Mouse (Mus musculus) stomach, embryonic 16.5 days (tissue): ENCODE data around the gene Trim56. TPM values are rescaled to one million over a fixed set of nuclear protein-coding genes. Genes with fewer than 3 reads are reported as not detected.

ENCODE experiments used
- ATAC-seq: fragments of 200-750 bp; cut with Nextera tagmentation; 2 replicates; pipeline ENCODE4 v1.8.0; 2017; ENCODE audit warnings: moderate number of reproducible peaks, moderate TSS enrichment; ENCODE audit not compliant: insufficient read depth, low FRiP score
- H3K27ac ChIP-seq: fragments of 300-500 bp; sonication (generic); 2 replicates; pipeline ENCODE4 v1.5.1; 2014; ENCODE audit warnings: low read length
- H3K27me3 ChIP-seq: fragments of 300-500 bp; sonication (generic); 2 replicates; pipeline ENCODE4 v1.6.1; 2014; ENCODE audit warnings: low read length, control low read depth, mixed read lengths; ENCODE audit not compliant: control insufficient read depth, insufficient read depth
- H3K36me3 ChIP-seq: fragments of 300-500 bp; sonication (generic); 2 replicates; pipeline ENCODE4 v1.6.1; 2014; ENCODE audit warnings: low read length; ENCODE audit not compliant: control insufficient read depth, insufficient read depth
- H3K4me1 ChIP-seq: fragments of 300-500 bp; sonication (generic); 2 replicates; pipeline ENCODE4 v1.6.1; 2014; ENCODE audit warnings: low read length, control low read depth, mixed read lengths; ENCODE audit not compliant: control insufficient read depth, insufficient read depth
- H3K4me2 ChIP-seq: fragments of 300-500 bp; sonication (generic); 2 replicates; pipeline ENCODE4 v1.6.1; 2014; ENCODE audit warnings: low read depth, low read length, mixed read lengths
- H3K4me3 ChIP-seq: fragments of 300-500 bp; sonication (generic); replicated peaks from 2 replicates; pipeline ENCODE4 v1.5.1; 2014; ENCODE audit warnings: mild to moderate bottlenecking, low read length
- H3K9ac ChIP-seq: fragments of 300-500 bp; sonication (generic); 2 replicates; pipeline ENCODE4 v1.6.1; 2014; ENCODE audit warnings: low read length
- H3K9me3 ChIP-seq: fragments of 300-500 bp; sonication (generic); replicated peaks from 2 replicates; pipeline ENCODE4 v1.6.1; 2016; ENCODE audit warnings: low read length, control low read depth; ENCODE audit not compliant: control insufficient read depth
- WGBS: fragments of 180-500 bp; shearing (Covaris S2); extraction: QIAGEN DNeasy Blood & Tissue Kit; methylation state at CpG from one replicate; pipeline ENCODE4 v1.1.7; 2014; 5-methylcytosine and 5-hydroxymethylcytosine counted together
- polyA plus RNA-seq: library from polyadenylated mRNA; unstranded; fragments of >200 nt; fragmentation: Nextera tagmentation; extraction: Ambion mirVana; gene quantifications from 2 replicates; pipeline ENCODE4 v1.2.1, GENCODE M21; 2015

The Trim56 gene
- polyA plus RNA-seq, 1 experiment from 2014 or later = 9.3 TPM

DNA sequence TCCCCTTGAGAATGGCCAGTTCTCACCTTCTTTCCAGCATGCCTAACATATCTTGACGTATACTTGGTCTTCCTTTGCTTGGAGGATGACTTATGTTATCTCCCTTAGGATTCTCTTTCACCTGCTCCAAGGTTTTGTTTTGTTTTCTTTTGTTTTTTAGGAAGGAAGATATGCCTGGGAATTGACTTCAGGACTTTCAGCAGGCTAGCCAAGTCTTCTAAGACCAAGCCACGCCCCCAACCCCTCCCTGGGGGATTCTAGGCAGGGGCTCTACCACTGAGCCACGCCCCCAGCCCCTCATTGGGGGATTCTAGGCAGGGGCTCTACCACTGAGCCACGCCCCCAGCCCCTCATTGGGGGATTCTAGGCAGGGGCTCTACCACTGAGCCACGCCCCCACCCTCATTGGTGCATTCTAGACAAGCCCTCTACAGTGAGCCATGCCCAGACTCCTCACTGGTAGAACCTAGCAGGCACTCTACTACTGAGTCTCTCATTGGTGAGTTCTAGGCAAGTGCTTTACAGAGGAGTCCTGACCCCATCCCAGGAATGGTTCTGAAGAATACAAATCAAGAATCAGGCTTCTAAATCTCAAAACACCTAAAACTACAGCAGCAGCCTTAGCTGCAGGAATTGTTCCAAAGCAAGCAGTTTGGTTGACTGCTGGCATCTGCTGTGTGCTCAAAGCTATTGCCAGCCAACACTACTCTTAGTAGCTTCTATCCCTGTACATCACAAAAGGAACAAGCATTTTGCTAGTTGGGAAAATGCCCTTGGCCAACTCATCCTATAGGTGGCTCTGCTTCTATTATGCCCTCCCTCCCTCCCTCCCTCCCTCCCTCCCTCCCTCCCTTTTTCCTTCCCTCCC, 4.2 kb downstream of the Trim56 start:
- H3K4me2 ChIP-seq = no peak overlapping the region
- no peak overlapping the region for H3K9ac ChIP-seq
- H3K4me3 ChIP-seq = no peak overlapping the region
- H3K27ac ChIP-seq = no peak overlapping the region
- peaks cover 14% of the 10 kb centered on the region for H3K4me1 ChIP-seq
- WGBS = 81% methylated on average over 4 of the region's 5 CpGs
- no peak for ATAC-seq
- peaks cover 23% of the 10 kb centered on the region for H3K36me3 ChIP-seq
- H3K9me3 ChIP-seq = 0 out of 2 replicates have a peak, but pooled peaks cover 2% of the 10 kb centered on the region
- H3K27me3 ChIP-seq = no peaks in the 10 kb centered on the region

DNA sequence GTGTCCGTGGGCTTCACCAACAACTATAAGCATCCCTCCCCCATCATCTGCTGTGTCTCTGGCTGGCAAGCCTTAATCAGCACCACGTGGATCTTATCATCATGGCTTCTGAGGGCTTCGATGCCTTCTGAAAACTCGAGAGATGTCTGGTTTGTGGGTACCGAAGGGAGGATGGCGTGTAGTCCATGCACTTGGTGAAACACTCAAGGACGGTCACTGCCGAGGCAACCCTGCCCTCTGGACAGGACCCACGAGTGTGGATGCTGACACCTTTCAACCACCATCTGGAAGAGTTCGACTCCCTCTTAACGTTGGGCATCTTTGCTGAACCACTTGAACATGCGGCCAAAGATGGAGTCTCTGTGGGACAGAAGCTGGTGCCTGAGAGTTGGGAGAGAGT, 5.1 kb downstream of the Trim56 start:
- H3K36me3 ChIP-seq = peaks cover 23% of the 10 kb centered on the region
- H3K4me3 ChIP-seq = no peak overlapping the region
- H3K4me1 ChIP-seq = peaks cover 8% of the 10 kb centered on the region
- H3K9me3 ChIP-seq = 0 out of 2 replicates have a peak, but pooled peaks cover 2% of the 10 kb centered on the region
- no peak overlapping the region for H3K4me2 ChIP-seq
- ATAC-seq = no peak
- H3K9ac ChIP-seq = no peak overlapping the region
- H3K27ac ChIP-seq = no peak overlapping the region
- WGBS = 92% methylated on average over 12 of the region's 12 CpGs
- H3K27me3 ChIP-seq = no peaks in the 10 kb centered on the region

GRCm38 (mm10) chr5:137109941-137110593, 5.9 kb downstream of the Trim56 start:
- 57% methylated on average over 25 of the region's 25 CpGs for WGBS
- no peak for ATAC-seq
- H3K9me3 ChIP-seq = 0 out of 2 replicates have a peak, but pooled peaks cover 2% of the 10 kb centered on the region

GRCm38 (mm10) chr5:137108111-137108510, 7.9 kb downstream of the Trim56 start:
- Histone ChIP-seq H3K9me3 (no peaks in the 10 kb centered on the region), H3K36me3 (peaks cover 12% of the 10 kb centered on the region), H3K27ac (no peak overlapping the region), H3K4me1 (no peaks in the 10 kb centered on the region), H3K4me3 (no peak overlapping the region), H3K4me2 (no peak overlapping the region), H3K27me3 (no peaks in the 10 kb centered on the region), H3K9ac (no peak overlapping the region)
- WGBS = 60% methylated on average over 6 of the region's 6 CpGs
- no peak for ATAC-seq

More at GRCm38 (mm10) chr5:137109941-137110593, 5.9 kb downstream of the Trim56 start:
- Histone ChIP-seq H3K27ac (no peak overlapping the region), H3K27me3 (no peaks in the 10 kb centered on the region), H3K4me3 (no peak overlapping the region), H3K36me3 (peaks cover 23% of the 10 kb centered on the region), H3K4me2 (no peak overlapping the region), H3K4me1 (peaks cover 3% of the 10 kb centered on the region), H3K9ac (no peak overlapping the region)

- Histone ChIP-seq H3K9me3 (no peaks in the 10 kb centered on the region), H3K27me3 (no peaks in the 10 kb centered on the region), H3K36me3 (peaks cover 10% of the 10 kb centered on the region), H3K4me3 (no peak overlapping the region), H3K4me2 (no peak overlapping the region), H3K9ac (no peak overlapping the region), H3K27ac (no peak overlapping the region), H3K4me1 (no peaks in the 10 kb centered on the region)
- WGBS = 80% methylated on average over 8 of the region's 8 CpGs
- ATAC-seq = no peak
Observed at GRCm38 (mm10) chr5:137107670-137108069, 8.3 kb downstream of the Trim56 start.

DNA sequence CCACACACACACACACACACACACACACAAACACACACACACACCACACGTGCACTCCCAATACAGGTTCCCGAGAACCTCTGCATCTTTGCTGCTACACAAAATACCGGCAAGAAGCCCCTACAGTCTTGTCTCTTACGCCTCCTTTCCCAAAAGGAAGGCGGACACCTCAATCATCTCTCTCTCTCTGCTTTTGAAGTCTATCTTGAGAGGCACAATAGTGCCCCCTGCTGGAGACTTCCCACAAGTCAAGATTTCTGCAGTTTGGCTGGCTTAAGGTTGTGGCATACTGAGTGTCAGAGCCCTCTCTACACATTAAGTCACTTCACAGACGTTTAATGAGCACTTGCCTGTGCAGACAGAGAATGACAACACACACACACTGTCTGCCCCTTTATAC, 9.0 kb downstream of the Trim56 start:
- no peak for ATAC-seq
- Histone ChIP-seq H3K4me2 (peak overlapping the region; percentile 28; the same call in 1 of the 2 replicates), H3K27ac (no peak overlapping the region), H3K9me3 (no peaks in the 10 kb centered on the region), H3K9ac (no peak overlapping the region), H3K36me3 (peaks cover 6% of the 10 kb centered on the region; the same call in 1 of the 2 replicates), H3K4me1 (no peaks in the 10 kb centered on the region), H3K4me3 (no peak overlapping the region), H3K27me3 (no peaks in the 10 kb centered on the region)
- WGBS = 7% methylated on average over 6 of the region's 6 CpGs

DNA sequence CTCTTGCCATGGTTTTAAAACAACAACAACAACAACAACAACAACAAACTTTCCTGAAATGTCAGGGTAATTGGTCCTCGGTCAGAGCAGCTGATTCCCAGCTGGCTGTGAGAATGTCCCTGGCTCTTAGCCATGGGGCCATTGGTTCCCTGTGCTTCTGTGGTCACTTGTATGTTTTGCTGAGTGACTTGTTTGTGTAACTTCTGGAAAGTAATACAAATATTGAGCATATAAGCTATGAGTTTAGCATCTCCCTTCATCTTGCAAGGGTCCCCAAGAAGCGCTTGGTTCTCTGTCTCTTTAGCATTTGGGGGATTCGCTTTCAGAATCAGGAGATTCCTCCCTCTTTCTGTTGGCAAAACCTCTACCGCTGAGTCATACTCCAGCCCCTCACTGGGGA, 9.6 kb downstream of the Trim56 start:
- 67% methylated on average over 4 of the region's 4 CpGs for WGBS
- no peak overlapping the region for H3K9ac ChIP-seq
- no peaks in the 10 kb centered on the region for H3K4me1 ChIP-seq
- H3K27me3 ChIP-seq = no peaks in the 10 kb centered on the region
- H3K27ac ChIP-seq = no peak overlapping the region
- H3K36me3 ChIP-seq = peaks cover 6% of the 10 kb centered on the region; the same call in 1 of the 2 replicates
- ATAC-seq = no peak
- H3K9me3 ChIP-seq = no peaks in the 10 kb centered on the region
- no peak overlapping the region for H3K4me3 ChIP-seq
- H3K4me2 ChIP-seq = 0 out of 2 replicates have a peak overlapping the region, but pooled peaks have one; percentile 28

DNA sequence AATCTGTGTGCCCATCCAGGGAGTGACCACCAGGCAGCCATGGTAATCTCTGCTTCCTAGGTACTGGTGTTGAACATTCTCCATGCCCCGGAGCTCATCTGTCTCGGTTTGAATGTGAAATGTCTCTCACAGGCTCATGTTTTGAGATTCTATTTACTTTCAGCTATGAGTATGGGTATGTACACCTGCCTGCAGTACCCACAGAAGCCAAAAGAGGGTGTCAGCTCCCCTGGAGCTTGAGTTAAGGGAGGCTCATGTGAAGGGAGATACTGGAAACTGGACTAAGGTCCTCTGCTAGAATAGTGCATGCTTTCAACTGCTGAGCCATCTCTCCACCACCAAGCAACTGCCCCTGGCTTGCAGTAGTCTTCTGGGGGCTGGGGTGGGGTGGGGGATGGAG, 12.0 kb downstream of the Trim56 start:
- Histone ChIP-seq H3K4me2 (no peak overlapping the region), H3K27ac (no peak overlapping the region), H3K4me1 (no peaks in the 10 kb centered on the region), H3K4me3 (no peak overlapping the region), H3K9me3 (no peaks in the 10 kb centered on the region), H3K9ac (no peak overlapping the region), H3K36me3 (no peaks in the 10 kb centered on the region), H3K27me3 (no peaks in the 10 kb centered on the region)
- 87% methylated on average over 2 of the region's 2 CpGs for WGBS
- ATAC-seq = no peak
